Comparison of ENCODE assay signal across 25 mouse cellular contexts in genomic region chr19:36525071-36525470, GRCm38 (mm10). TPM values are rescaled to one million over a fixed set of nuclear protein-coding genes. Genes with fewer than 3 reads are reported as not detected.
"Had no signal": no experiment of that assay in that cellular context is flagged by ENCODE, and none has a peak within 500 bp of the region (broad histone marks: within the 10 kb centered on the region; RNA-seq: fewer than 3 reads in every experiment).

No protein-coding gene starts in this region.

- DNase-seq: cerebellum, adult 8-10 months; cerebellum, adult 9-10 months; cerebellum, adult 9-11 months; cerebellum, postnatal 10 days; cerebellum, postnatal 14 days; cerebellum, postnatal 25 days; cerebellum, postnatal 36 days; embryo, embryonic 11 days; forebrain, postnatal 0 days; gastrocnemius, adult 2 months; gastrocnemius, postnatal 10 days; gastrocnemius, postnatal 14 days; gastrocnemius, postnatal 25 days; gastrocnemius, postnatal 36 days; heart, adult 18-20 months; heart, adult 2 months had no signal

- H3K27me3 ChIP-seq: embryonic facial prominence, embryonic 12.5 days; embryonic facial prominence, embryonic 13.5 days; embryonic facial prominence, embryonic 15.5 days; forebrain, embryonic 12.5 days; forebrain, embryonic 13.5 days; forebrain, embryonic 15.5 days had no signal

- H3K4me3 ChIP-seq: embryonic facial prominence, embryonic 10.5 days; embryonic facial prominence, embryonic 12.5 days; embryonic facial prominence, embryonic 13.5 days; embryonic facial prominence, embryonic 15.5 days; erythroblast, embryonic 14.5 days; forebrain, embryonic 10.5 days; forebrain, embryonic 12.5 days; forebrain, embryonic 13.5 days; forebrain, embryonic 15.5 days; gastrocnemius, adult 2 months; heart, adult 2 months had no signal

- H3K27ac ChIP-seq: embryonic facial prominence, embryonic 10.5 days; embryonic facial prominence, embryonic 12.5 days; embryonic facial prominence, embryonic 13.5 days; embryonic facial prominence, embryonic 15.5 days; forebrain, embryonic 10.5 days; forebrain, embryonic 12.5 days; forebrain, embryonic 13.5 days; forebrain, embryonic 15.5 days; gastrocnemius, adult 2 months; heart, adult 2 months had no signal

- H3K9ac ChIP-seq: embryonic facial prominence, embryonic 12.5 days; embryonic facial prominence, embryonic 13.5 days; embryonic facial prominence, embryonic 15.5 days; forebrain, embryonic 12.5 days; forebrain, embryonic 13.5 days; forebrain, embryonic 15.5 days; forebrain, postnatal 0 days had no signal

- H3K36me3 ChIP-seq: embryonic facial prominence, embryonic 10.5 days; embryonic facial prominence, embryonic 12.5 days; embryonic facial prominence, embryonic 13.5 days; embryonic facial prominence, embryonic 15.5 days; forebrain, embryonic 10.5 days; forebrain, embryonic 12.5 days; forebrain, embryonic 15.5 days had no signal

- H3K4me1 ChIP-seq: embryonic facial prominence, embryonic 10.5 days; embryonic facial prominence, embryonic 12.5 days; embryonic facial prominence, embryonic 13.5 days; embryonic facial prominence, embryonic 15.5 days; forebrain, embryonic 10.5 days; forebrain, embryonic 12.5 days; forebrain, embryonic 13.5 days; forebrain, embryonic 15.5 days had no signal

RNA-seq across cellular contexts. Expression of gene Hectd2, which starts 29.4 kb away (rescaled TPM):
- polyA plus RNA-seq: erythroblast, embryonic 14.5 days had no signal
